Mouse (Mus musculus) lung, postnatal 0 days (tissue): ENCODE data around the gene Efs. TPM values are rescaled to one million over a fixed set of nuclear protein-coding genes. Genes with fewer than 3 reads are reported as not detected.
"Not testable (repeated sequence)": the region's sequence is repeated elsewhere in the genome, so short reads cannot be mapped to it uniquely, and the experiment has no call there.

Experiments used
- ATAC-seq: fragments of 200-750 bp; cut with Nextera tagmentation; 2 replicates; pipeline ENCODE4 v1.8.0; 2017; ENCODE audit warnings: moderate library complexity
- DNase-seq: peaks from one replicate; pipeline ENCODE4 v3.0.0-alpha.2; 2016; ENCODE audit warnings: low spot score
- H3K27ac ChIP-seq: fragments of 300-500 bp; sonication (generic); 2 replicates; pipeline ENCODE4 v1.5.1; 2014; ENCODE audit warnings: antibody characterized with exemption, mild to moderate bottlenecking, low read length, mixed read lengths
- H3K27me3 ChIP-seq: fragments of 300-500 bp; sonication (generic); replicated peaks from 2 replicates; pipeline ENCODE4 v1.6.1; 2014; ENCODE audit warnings: low read length, mixed read lengths; ENCODE audit not compliant: insufficient read depth
- H3K36me3 ChIP-seq: fragments of 300-500 bp; sonication (generic); 2 replicates; pipeline ENCODE4 v1.6.1; 2014; ENCODE audit warnings: low read length, mixed read lengths; ENCODE audit not compliant: insufficient read depth
- H3K4me1 ChIP-seq: fragments of 300-500 bp; sonication (generic); 2 replicates; pipeline ENCODE4 v1.6.1; 2014; ENCODE audit warnings: antibody characterized with exemption, low read depth, low read length, mixed read lengths; ENCODE audit not compliant: insufficient read depth
- H3K4me2 ChIP-seq: fragments of 300-500 bp; sonication (generic); replicated peaks from 2 replicates; pipeline ENCODE4 v1.6.1; 2014; ENCODE audit warnings: low read depth, mild to moderate bottlenecking, low read length, moderate library complexity, mixed read lengths
- H3K4me3 ChIP-seq: fragments of 300-500 bp; sonication (generic); 2 replicates; pipeline ENCODE4 v1.5.1; 2014; ENCODE audit warnings: low read depth, low read length
- H3K9ac ChIP-seq: fragments of 300-500 bp; sonication (generic); replicated peaks from 2 replicates; pipeline ENCODE4 v1.6.1; 2014; ENCODE audit warnings: low read depth, mild to moderate bottlenecking
- H3K9me3 ChIP-seq: fragments of 300-500 bp; sonication (generic); 2 replicates; pipeline ENCODE4 v1.6.1; 2016; ENCODE audit warnings: low read length, mixed read lengths
- CTCF ChIP-seq: IDR thresholded peaks from 2 replicates; pipeline ENCODE4 v1.5.1; 2016; ENCODE audit warnings: antibody characterized with exemption, mild to moderate bottlenecking
- EP300 ChIP-seq: IDR thresholded peaks from 2 replicates; pipeline ENCODE4 v1.6.1; 2016; ENCODE audit warnings: antibody characterized with exemption, mild to moderate bottlenecking, control low read depth
- WGBS: fragments of 180-500 bp; shearing (Covaris S2); extraction: QIAGEN DNeasy Blood & Tissue Kit; methylation state at CpG from one replicate; pipeline ENCODE4 v1.1.7; 2014; 5-methylcytosine and 5-hydroxymethylcytosine counted together
- polyA plus RNA-seq: library from polyadenylated mRNA; unstranded; fragments of >200 nt; fragmentation: Nextera tagmentation; extraction: Ambion mirVana; gene quantifications from 2 replicates; pipeline ENCODE4 v1.2.1, GENCODE M21; 2015

Gene Efs
- polyA plus RNA-seq, 1 experiment from 2014 or later = 8.5 TPM

GRCm38 (mm10) chr14:54950493-54950892 is 24.6 kb upstream of the Efs start:
- Histone ChIP-seq H3K4me1 (no peaks in the 10 kb centered on the region), H3K9ac (no peak overlapping the region), H3K36me3 (no peaks in the 10 kb centered on the region), H3K27ac (no peak overlapping the region), H3K4me3 (no peak overlapping the region), H3K27me3 (no peaks in the 10 kb centered on the region), H3K4me2 (no peak overlapping the region), H3K9me3 (no peaks in the 10 kb centered on the region)
- ATAC-seq = no peak
- TF ChIP-seq CTCF (no peak), EP300 (no peak)
- DNase-seq = no peak
- 54% methylated on average over 12 of the region's 12 CpGs for WGBS

DNA sequence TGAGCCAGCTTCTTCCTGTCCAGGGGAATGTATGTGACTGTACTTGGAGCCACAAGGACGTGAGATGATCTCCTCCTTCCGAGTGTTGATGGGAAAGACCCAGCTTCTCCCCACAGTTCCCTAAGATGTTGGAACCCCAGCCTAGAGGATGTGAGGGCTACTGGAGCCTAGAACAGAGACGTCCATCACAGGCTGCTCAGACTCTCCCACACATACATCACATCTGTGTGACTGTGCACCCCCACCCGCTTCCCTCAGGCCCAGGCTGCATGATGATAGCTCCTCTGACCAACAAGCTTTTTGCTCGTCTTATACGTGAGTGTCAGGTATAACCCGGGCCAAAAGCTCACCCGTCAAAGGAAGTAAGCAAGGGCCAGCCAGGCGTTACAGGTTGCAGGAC is 22.9 kb upstream of the Efs start:
- no peak overlapping the region for H3K27ac ChIP-seq
- no peaks in the 10 kb centered on the region for H3K9me3 ChIP-seq
- ATAC-seq (no peak), DNase-seq (no peak)
- 77% methylated on average over 9 of the region's 9 CpGs for whole genome bisulfite sequencing
- no peaks in the 10 kb centered on the region for H3K4me1 ChIP-seq
- H3K4me3 ChIP-seq = no peak overlapping the region
- H3K4me2 ChIP-seq = no peak overlapping the region
- H3K27me3 ChIP-seq = no peaks in the 10 kb centered on the region
- TF ChIP-seq EP300 = no peak
- no peak for TF ChIP-seq CTCF
- H3K9ac ChIP-seq = no peak overlapping the region
- no peaks in the 10 kb centered on the region for H3K36me3 ChIP-seq

- H3K9ac ChIP-seq = not testable (repeated sequence)
- WGBS = 83% methylated on average over 6 of the region's 11 CpGs
These were observed 21.1 kb upstream of the Efs start for GRCm38 (mm10) chr14:54947008-54947407.

GRCm38 (mm10) chr14:54945975-54946704 is 20.2 kb upstream of the Efs start:
- no peaks in the 10 kb centered on the region for H3K36me3 ChIP-seq
- H3K27me3 ChIP-seq = no peaks in the 10 kb centered on the region
- no peaks in the 10 kb centered on the region for H3K4me1 ChIP-seq
- no peak overlapping the region for H3K27ac ChIP-seq
- H3K9ac ChIP-seq = no peak overlapping the region
- TF ChIP-seq CTCF = no peak
- TF ChIP-seq EP300 = no peak
- H3K9me3 ChIP-seq = no peaks in the 10 kb centered on the region
- H3K4me3 ChIP-seq = no peak overlapping the region
- no peak overlapping the region for H3K4me2 ChIP-seq
- ATAC-seq = no peak
- 73% methylated on average over 19 of the region's 19 CpGs for WGBS
- DNase-seq = no peak

More at GRCm38 (mm10) chr14:54947008-54947407, 21.1 kb upstream of the Efs start:
- H3K4me3 ChIP-seq, H3K27me3 ChIP-seq, DNase-seq, H3K27ac ChIP-seq, H3K9me3 ChIP-seq, H3K36me3 ChIP-seq, H3K4me2 ChIP-seq, H3K4me1 ChIP-seq, ATAC-seq: not testable (repeated sequence)

- ATAC-seq (no peak), DNase-seq (no peak)
- H3K9me3 ChIP-seq = no peaks in the 10 kb centered on the region
- H3K4me2 ChIP-seq = no peak overlapping the region
- no peaks in the 10 kb centered on the region for H3K36me3 ChIP-seq
- H3K4me3 ChIP-seq = no peak overlapping the region
- H3K9ac ChIP-seq = no peak overlapping the region
- TF ChIP-seq EP300 (no peak), CTCF (no peak)
- H3K27me3 ChIP-seq = no peaks in the 10 kb centered on the region
- 56% methylated on average over 2 of the region's 2 CpGs for WGBS
- no peak overlapping the region for H3K27ac ChIP-seq
- no peaks in the 10 kb centered on the region for H3K4me1 ChIP-seq
These were observed 19.0 kb upstream of the Efs start for GRCm38 (mm10) chr14:54944939-54945338.

DNA sequence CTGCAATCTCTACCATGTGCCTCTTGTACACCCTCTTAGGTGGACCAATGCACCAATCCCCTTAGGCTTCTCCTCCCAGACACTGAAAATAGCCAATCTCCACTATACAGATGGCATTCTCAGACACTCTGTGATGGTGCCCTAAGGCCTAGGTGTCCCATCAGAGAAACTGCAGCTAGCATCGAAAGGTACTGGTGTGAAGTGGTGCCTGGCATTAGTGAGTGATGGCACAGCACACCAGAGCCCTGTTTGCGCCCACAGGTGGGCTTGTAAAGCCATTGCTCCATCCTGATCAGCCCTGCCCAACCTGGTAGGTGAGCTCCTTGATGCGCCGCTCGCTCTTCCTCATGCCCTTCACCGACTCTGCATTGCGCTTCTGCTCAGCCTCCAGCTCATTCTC is 18.0 kb upstream of the Efs start:
- TF ChIP-seq EP300 (no peak), CTCF (no peak)
- H3K4me1 ChIP-seq = no peaks in the 10 kb centered on the region
- no peaks in the 10 kb centered on the region for H3K27me3 ChIP-seq
- WGBS = 92% methylated on average over 7 of the region's 7 CpGs
- no peak overlapping the region for H3K4me2 ChIP-seq
- no peak overlapping the region for H3K27ac ChIP-seq
- no peak overlapping the region for H3K9ac ChIP-seq
- H3K4me3 ChIP-seq = no peak overlapping the region
- H3K9me3 ChIP-seq = no peaks in the 10 kb centered on the region
- ATAC-seq (no peak), DNase-seq (no peak)
- H3K36me3 ChIP-seq = no peaks in the 10 kb centered on the region

GRCm38 (mm10) chr14:54942479-54942878 is 16.6 kb upstream of the Efs start:
- no peaks in the 10 kb centered on the region for H3K27me3 ChIP-seq
- H3K36me3 ChIP-seq = no peaks in the 10 kb centered on the region
- no peaks in the 10 kb centered on the region for H3K4me1 ChIP-seq
- ATAC-seq = no peak
- WGBS = 83% methylated on average over 8 of the region's 8 CpGs
- no peak overlapping the region for H3K9ac ChIP-seq
- no peak overlapping the region for H3K4me2 ChIP-seq
- no peak overlapping the region for H3K27ac ChIP-seq
- TF ChIP-seq CTCF = no peak
- no peak for TF ChIP-seq EP300
- H3K9me3 ChIP-seq = no peaks in the 10 kb centered on the region
- DNase-seq = no peak
- no peak overlapping the region for H3K4me3 ChIP-seq
